Mouse (Mus musculus) adrenal gland, postnatal 25 days (tissue): ENCODE results near the gene Acin1. TPM values are rescaled to one million over a fixed set of nuclear protein-coding genes. Genes with fewer than 3 reads are reported as not detected.

Experiments
- DNase-seq: peaks from one replicate; pipeline ENCODE4 v3.0.0; 2021; ENCODE audit warnings: mixed read lengths
- microRNA-seq, 2 experiments: library from miRNA; unstranded; fragments of <30 nt; microRNA quantifications; one replicate each; pipeline ENCODE4 v1.2.0; 2021
- total RNA-seq: library from RNA; stranded (reverse); gene quantifications from 2 replicates; pipeline ENCODE4 v1.2.3, GENCODE M21; 2021

Gene Acin1
- total RNA-seq, 1 experiment from 2014 or later = 235 TPM

- DNase-seq = no peak
Observed at GRCm38 (mm10) chr14:54607226-54607625, 79.5 kb downstream of the Acin1 start.

DNA sequence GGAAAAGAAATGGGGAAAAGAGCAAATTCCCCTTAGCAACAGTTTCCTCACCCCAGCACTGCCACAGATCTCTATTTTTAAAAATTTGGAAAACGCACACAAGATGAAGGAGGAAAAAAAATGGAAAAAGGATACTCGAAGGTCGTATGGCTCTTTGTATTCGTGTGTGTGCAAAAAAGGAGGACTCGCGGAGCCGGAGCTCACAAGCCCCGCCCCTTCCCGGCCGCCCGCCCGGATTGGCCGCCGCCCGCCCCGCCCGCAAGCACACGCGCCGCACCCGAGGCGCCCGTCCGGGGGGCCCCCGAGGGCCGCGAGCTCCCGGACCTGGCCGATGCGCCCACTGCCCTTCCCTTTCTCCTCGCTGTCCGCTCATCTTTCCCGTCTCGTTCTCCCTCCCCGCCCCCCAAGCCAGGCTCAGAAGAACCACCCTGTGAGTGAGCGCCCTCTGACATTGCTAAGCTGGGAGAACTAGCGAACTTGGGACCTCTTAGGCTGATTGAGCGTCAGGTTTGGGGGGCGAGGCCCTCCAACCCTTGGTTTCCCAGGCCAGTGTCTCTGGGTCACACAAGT lies 80.9 kb downstream of the Acin1 start, which contains the start of gene 4931414P19Rik:
4931414P19Rik (minus strand) TSS at position 242 of the 570 bp plus-strand sequence.
- DNase-seq = peak; percentile 91

GRCm38 (mm10) chr14:54603686-54604085 lies 83.0 kb downstream of the Acin1 start:
- DNase-seq = no peak

- DNase-seq = peak; percentile 96
Observed at GRCm38 (mm10) chr14:54603038-54603654, 83.6 kb downstream of the Acin1 start.

DNA sequence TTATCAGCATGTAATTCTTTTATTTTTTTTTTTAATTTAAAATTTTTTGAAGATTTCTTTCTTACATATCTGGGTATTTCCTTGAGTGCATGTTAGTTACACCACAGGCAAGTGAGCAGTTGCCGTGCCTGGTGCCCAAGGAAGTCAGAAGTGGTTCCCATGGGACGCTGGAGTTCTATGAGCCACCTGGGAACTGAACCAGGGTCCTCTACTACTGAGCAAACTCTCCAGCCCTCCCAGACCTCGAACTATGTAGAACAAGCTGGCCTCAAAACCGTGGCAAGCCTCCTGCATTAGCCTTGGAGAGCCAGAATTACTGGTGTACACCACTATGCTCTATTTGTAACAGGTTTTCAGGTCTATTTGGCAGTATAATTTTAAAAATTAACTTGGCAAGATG lies 84.1 kb downstream of the Acin1 start:
- no peak for DNase-seq

DNA sequence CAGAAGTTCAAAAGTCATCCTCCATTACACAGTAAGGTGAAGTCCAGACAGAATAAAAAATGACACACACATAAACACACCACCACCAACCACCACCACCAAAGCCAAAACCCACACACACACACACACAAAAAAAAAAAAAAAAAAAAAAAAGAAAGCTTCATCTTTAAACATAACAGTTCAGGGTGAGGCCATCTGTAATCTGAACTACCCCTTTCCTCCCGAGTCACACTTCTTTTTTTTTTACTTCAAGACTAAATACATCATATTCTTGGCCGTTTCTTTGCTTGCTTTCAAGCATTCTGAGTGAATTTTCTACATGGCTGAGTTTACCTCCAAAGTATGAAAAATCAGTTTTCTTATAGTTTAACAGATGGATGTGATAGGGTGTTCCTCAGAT lies 85.1 kb downstream of the Acin1 start:
- DNase-seq = no peak

DNA sequence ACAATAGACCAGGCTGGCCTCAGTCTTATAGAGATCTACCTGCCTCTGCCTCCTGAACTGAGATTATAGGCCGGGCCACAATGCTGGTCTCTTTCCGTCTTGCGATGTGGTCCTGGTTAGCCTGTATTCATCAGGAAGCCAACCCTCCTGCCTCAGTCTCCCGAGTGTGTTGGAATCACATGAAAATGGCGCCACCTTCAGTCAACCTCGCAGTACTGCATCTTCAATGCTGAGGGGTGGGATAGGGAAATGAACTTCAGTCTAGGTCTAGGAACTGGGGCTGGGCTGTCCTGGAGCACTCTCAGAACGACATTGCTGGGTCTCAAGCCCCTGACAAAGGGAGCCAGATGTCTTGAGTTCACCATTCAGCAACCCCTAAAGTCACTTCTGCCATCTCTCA lies 89.6 kb downstream of the Acin1 start:
- no peak for DNase-seq

- DNase-seq = no peak
Observed at GRCm38 (mm10) chr14:54594631-54595414, 91.9 kb downstream of the Acin1 start.

- no peak for DNase-seq
Observed at GRCm38 (mm10) chr14:54594055-54594454, 92.7 kb downstream of the Acin1 start.

- DNase-seq = peak; percentile 63
Observed at GRCm38 (mm10) chr14:54592319-54592934, 94.3 kb downstream of the Acin1 start.

Small RNA genes within 50 kb of the gene (microRNA-seq; reads per million reads assigned to microRNA genes)
- gene Mir686 (0 reads per million in 2 experiments), gene Mir6948 (0 to 0.34 reads per million in 2 experiments)

Other genes with a start within 250 kb of the Acin1 start
- gene Lrp10, start 222.8 kb downstream of the Acin1 start, total RNA-seq = 109 and 130 TPM in 2 replicates
- gene Rem2, start 210.8 kb downstream of the Acin1 start, total RNA-seq = 0.64 and 0.67 TPM in 2 replicates
- 46.6 and 48.6 TPM in 2 replicates for gene Prmt5, start 169.4 kb downstream of the Acin1 start, total RNA-seq
- gene Haus4, start 132.3 kb downstream of the Acin1 start, total RNA-seq = 29.5 and 32.5 TPM in 2 replicates
- 19.6 and 24.2 TPM in 2 replicates for gene Ajuba, start 109.4 kb downstream of the Acin1 start, total RNA-seq
- 7.9 and 12.2 TPM in 2 replicates for gene 4931414P19Rik, start 80.9 kb downstream of the Acin1 start, total RNA-seq
- 360 and 367 TPM in 2 replicates for gene Psmb5, start 68.9 kb downstream of the Acin1 start, total RNA-seq
- gene Psmb11, start 65.5 kb downstream of the Acin1 start, total RNA-seq = not detected in 2 replicates
- gene Gm17606, start 46.0 kb downstream of the Acin1 start, total RNA-seq = not detected in 2 replicates
- 1.4 and 1.6 TPM in 2 replicates for gene Cdh24, start 45.6 kb downstream of the Acin1 start, total RNA-seq
- gene 1700123O20Rik, start 715 bp downstream of the Acin1 start, total RNA-seq = 39.3 and 39.9 TPM in 2 replicates
- not detected in 2 replicates for gene Gm29776, start 11.9 kb upstream of the Acin1 start, total RNA-seq
- gene Cebpe, start 25.2 kb upstream of the Acin1 start, total RNA-seq = not detected in 2 replicates
- gene Slc7a8, start 95.0 kb upstream of the Acin1 start, total RNA-seq = 58.4 and 64.6 TPM in 2 replicates
- gene Rnf212b, start 127.2 kb upstream of the Acin1 start, total RNA-seq = 1.2 TPM in 1 of 2 replicates, not detected in the other
- gene Homez, start 184.0 kb upstream of the Acin1 start, total RNA-seq = 14.8 and 19.0 TPM in 2 replicates
- 19.3 and 23.8 TPM in 2 replicates for gene Ppp1r3e, start 190.6 kb upstream of the Acin1 start, total RNA-seq
- 50.0 and 62.2 TPM in 2 replicates for gene Bcl2l2, start 196.4 kb upstream of the Acin1 start, total RNA-seq
- 10.0 TPM in 1 of 2 replicates, not detected in the other for gene Gm20521, start 196.5 kb upstream of the Acin1 start, total RNA-seq
- gene Pabpn1, start 205.6 kb upstream of the Acin1 start, total RNA-seq = 195 and 256 TPM in 2 replicates
- gene Slc22a17, start 226.2 kb upstream of the Acin1 start, total RNA-seq = 32.9 and 41.6 TPM in 2 replicates
- gene Efs, start 239.2 kb upstream of the Acin1 start, total RNA-seq = 2.6 and 3.6 TPM in 2 replicates
- gene Il25, start 245.8 kb upstream of the Acin1 start, total RNA-seq = not detected in 2 replicates
- 0.49 and 1.2 TPM in 2 replicates for gene Cmtm5, start 249.3 kb upstream of the Acin1 start, total RNA-seq